15 mouse cellular contexts compared by ENCODE assay signal in the genomic region with DNA sequence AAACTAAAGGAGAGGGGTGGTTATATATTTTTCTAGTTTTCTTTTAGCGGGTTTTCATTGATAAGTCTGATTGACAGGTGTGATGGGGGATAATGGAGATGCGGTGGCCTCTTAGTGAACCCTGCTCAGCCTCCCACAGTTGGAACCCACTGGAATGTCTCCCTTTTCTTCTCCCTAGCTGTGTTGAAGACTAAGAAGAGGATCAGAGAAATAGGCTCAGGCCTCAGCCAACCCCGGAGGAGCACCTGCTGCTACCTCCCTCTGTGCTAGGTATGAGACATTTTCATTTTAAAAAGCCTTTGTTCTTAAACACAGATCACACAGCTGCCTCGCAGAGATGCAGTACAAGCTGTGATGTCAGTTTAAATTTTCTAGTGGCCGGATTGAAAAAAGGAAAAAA.
DNase-seq lines count a peak whose midpoint lies in the region; ATAC-seq and TF ChIP-seq lines count a peak whose summit lies in the region.
"Had no signal": no experiment of that assay in that cellular context is flagged by ENCODE, and none has a peak within 500 bp of the region (broad histone marks: within the 10 kb centered on the region; RNA-seq: fewer than 3 reads in every experiment).

No protein-coding gene starts in this region.

- H3K36me3 ChIP-seq in forebrain, embryonic 10.5 days (replicated peaks) = peaks cover 16% of the 10 kb centered on the region
- H3K36me3 ChIP-seq in forebrain, embryonic 16.5 days (ENCODE audit: control insufficient read depth, insufficient read depth) = no peaks in the 10 kb centered on the region
- no peaks in the 10 kb centered on the region for H3K36me3 ChIP-seq in lung, embryonic 14.5 days (ENCODE audit: insufficient read depth)
- H3K36me3 ChIP-seq in forebrain, embryonic 15.5 days = no peaks in the 10 kb centered on the region
- H3K36me3 ChIP-seq in stomach, embryonic 16.5 days (ENCODE audit: control insufficient read depth, insufficient read depth, low read length) = no peaks in the 10 kb centered on the region
- H3K36me3 ChIP-seq: limb, embryonic 15.5 days had no signal

- no peak for DNase-seq in forebrain, embryonic 10.5 days (ENCODE audit: extremely low spot score, low spot score)
- no peak for DNase-seq in lung, embryonic 14.5 days
- DNase-seq in lung, postnatal 10 days = no peak
- DNase-seq in natural killer cell, adult 2 months (ENCODE audit: low spot score in 2 of 2) = no peak
- no peak for DNase-seq in left cerebral cortex, postnatal 10 days (ENCODE audit: extremely low spot score in 1 of 2, low spot score in 2 of 2)
- DNase-seq: adrenal gland, postnatal 36 days; cerebellum, adult 11 months; layer of hippocampus, postnatal 36 days; right cerebral cortex, postnatal 14 days; thymus, postnatal 4 days had no signal

- H3K4me1 ChIP-seq in forebrain, embryonic 10.5 days = peaks cover 65% of the 10 kb centered on the region
- peaks cover 5% of the 10 kb centered on the region; the same call in 1 of the 2 replicates for H3K4me1 ChIP-seq in forebrain, embryonic 16.5 days (replicated peaks; ENCODE audit: control insufficient read depth, insufficient read depth, low read length)
- H3K4me1 ChIP-seq in lung, embryonic 14.5 days (ENCODE audit: insufficient read depth) = peaks cover 6% of the 10 kb centered on the region; the same call in 1 of the 2 replicates
- peaks cover 9% of the 10 kb centered on the region for H3K4me1 ChIP-seq in forebrain, embryonic 15.5 days
- peaks cover 36% of the 10 kb centered on the region for H3K4me1 ChIP-seq in stomach, embryonic 16.5 days (ENCODE audit: control insufficient read depth, insufficient read depth, low read length)

- no peaks in the 10 kb centered on the region for H3K9me3 ChIP-seq in forebrain, embryonic 10.5 days
- H3K9me3 ChIP-seq in forebrain, embryonic 16.5 days (ENCODE audit: control insufficient read depth, low read length) = no peaks in the 10 kb centered on the region
- H3K9me3 ChIP-seq in lung, embryonic 14.5 days (ENCODE audit: low read depth, low read length) = no peaks in the 10 kb centered on the region
- no peaks in the 10 kb centered on the region for H3K9me3 ChIP-seq in forebrain, embryonic 15.5 days
- no peaks in the 10 kb centered on the region for H3K9me3 ChIP-seq in stomach, embryonic 16.5 days (replicated peaks; ENCODE audit: control insufficient read depth, low read length)
- H3K9me3 ChIP-seq: limb, embryonic 15.5 days had no signal

- H3K4me3 ChIP-seq in forebrain, embryonic 10.5 days = no peak overlapping the region
- H3K4me3 ChIP-seq in forebrain, embryonic 16.5 days (replicated peaks; ENCODE audit: low read length) = no peak overlapping the region
- H3K4me3 ChIP-seq in lung, embryonic 14.5 days (ENCODE audit: low read depth, low read length) = no peak overlapping the region
- no peak overlapping the region for H3K4me3 ChIP-seq in forebrain, embryonic 15.5 days
- H3K4me3 ChIP-seq in stomach, embryonic 16.5 days (replicated peaks; ENCODE audit: low read length) = no peak overlapping the region
- H3K4me3 ChIP-seq: erythroblast, embryonic 14.5 days; limb, embryonic 15.5 days had no signal

- TF ChIP-seq CTCF in lung, embryonic 14.5 days (IDR thresholded peaks at IDR 0.05; ENCODE audit: low read depth) = no peak

- ATAC-seq in forebrain, embryonic 16.5 days = no peak
- no peak for ATAC-seq in lung, embryonic 14.5 days (ENCODE audit: insufficient read depth)
- 0 out of 2 replicates have a peak, but pooled peaks have one; percentile 27 for ATAC-seq in forebrain, embryonic 15.5 days (replicated peaks)
- ATAC-seq in stomach, embryonic 16.5 days (ENCODE audit: insufficient read depth, low FRiP score) = no peak

- intact Hi-C loops in left cerebral cortex, postnatal 10 days (cut with DNase I) = loop anchor here (2.0 kb wide), 1 partner anchor 19 kb away; no protein-coding TSS in a partner anchor

- 0 out of 2 replicates have a peak overlapping the region, but pooled peaks have one; percentile 40 for H3K27ac ChIP-seq in forebrain, embryonic 10.5 days
- H3K27ac ChIP-seq in forebrain, embryonic 16.5 days (ENCODE audit: low read length) = no peak overlapping the region
- H3K27ac ChIP-seq in lung, embryonic 14.5 days (ENCODE audit: low read depth) = peak overlapping the region; percentile 75
- H3K27ac ChIP-seq in forebrain, embryonic 15.5 days (replicated peaks) = no peak overlapping the region
- peak overlapping the region; percentile 95 for H3K27ac ChIP-seq in stomach, embryonic 16.5 days (ENCODE audit: low read length)

- no peaks in the 10 kb centered on the region for H3K27me3 ChIP-seq in forebrain, embryonic 10.5 days (ENCODE audit: poor library complexity, severe bottlenecking)
- H3K27me3 ChIP-seq in forebrain, embryonic 16.5 days (replicated peaks; ENCODE audit: control insufficient read depth, insufficient read depth, low read length) = no peaks in the 10 kb centered on the region
- H3K27me3 ChIP-seq in lung, embryonic 14.5 days (ENCODE audit: insufficient read depth, low read length) = no peaks in the 10 kb centered on the region
- no peaks in the 10 kb centered on the region for H3K27me3 ChIP-seq in forebrain, embryonic 15.5 days
- no peaks in the 10 kb centered on the region for H3K27me3 ChIP-seq in stomach, embryonic 16.5 days (ENCODE audit: control insufficient read depth, insufficient read depth, low read length)
- H3K27me3 ChIP-seq: limb, embryonic 15.5 days had no signal

- no peak overlapping the region for H3K4me2 ChIP-seq in forebrain, embryonic 16.5 days (ENCODE audit: low read length)
- H3K4me2 ChIP-seq in lung, embryonic 14.5 days = 0 out of 2 replicates have a peak overlapping the region, but pooled peaks have one; percentile 8
- no peak overlapping the region for H3K4me2 ChIP-seq in forebrain, embryonic 15.5 days (replicated peaks)
- no peak overlapping the region for H3K4me2 ChIP-seq in stomach, embryonic 16.5 days (ENCODE audit: low read depth, low read length)
- H3K4me2 ChIP-seq: limb, embryonic 15.5 days had no signal

- H3K9ac ChIP-seq in forebrain, embryonic 16.5 days (replicated peaks; ENCODE audit: low read depth, low read length) = no peak overlapping the region
- H3K9ac ChIP-seq in lung, embryonic 14.5 days = no peak overlapping the region
- H3K9ac ChIP-seq in forebrain, embryonic 15.5 days (replicated peaks) = no peak overlapping the region
- no peak overlapping the region for H3K9ac ChIP-seq in stomach, embryonic 16.5 days (ENCODE audit: low read length)
- H3K9ac ChIP-seq: limb, embryonic 15.5 days had no signal

- WGBS in forebrain, embryonic 10.5 days = 26% methylated on average over 5 of the region's 5 CpGs
- 16% methylated on average over 5 of the region's 5 CpGs for WGBS in forebrain, embryonic 16.5 days
- 46% methylated on average over 5 of the region's 5 CpGs for WGBS in lung, embryonic 14.5 days
- WGBS in forebrain, embryonic 15.5 days = 16% methylated on average over 5 of the region's 5 CpGs
- WGBS in stomach, embryonic 16.5 days = 52% methylated on average over 5 of the region's 5 CpGs

Comparison
In these comparisons a context has a peak if more than half of its experiments do, and no peak if none do; other contexts are left out.
1. H3K27ac ChIP-seq: peak in forebrain, embryonic 10.5 days (single experiment), lung, embryonic 14.5 days (single experiment) and stomach, embryonic 16.5 days (single experiment); none in forebrain, embryonic 16.5 days (single experiment) and forebrain, embryonic 15.5 days (single experiment).